Mouse (Mus musculus) cortical plate, adult 2 months (tissue): ENCODE measurements at regions not wholly inside any gene's neighbourhood (a gene's known extent, or its start where the extent isn't known, plus 50 kb on each side); places are given as distances from the start of the nearest gene placed in this dataset.

Experiments used
- CTCF ChIP-seq: fragments of 200-500 bp; IDR thresholded peaks from 2 replicates; pipeline ENCODE4 v1.5.1; 2011; ENCODE audit warnings: mild to moderate bottlenecking, control low read depth, low read length; ENCODE audit not compliant: insufficient read depth; ENCODE audit errors: extremely low read depth
- POLR2A ChIP-seq: fragments of 200-500 bp; IDR thresholded peaks from 2 replicates; pipeline ENCODE4 v1.6.1; 2011; ENCODE audit warnings: mild to moderate bottlenecking, low read length, control low read depth; ENCODE audit not compliant: insufficient read depth; ENCODE audit errors: extremely low read depth

DNA sequence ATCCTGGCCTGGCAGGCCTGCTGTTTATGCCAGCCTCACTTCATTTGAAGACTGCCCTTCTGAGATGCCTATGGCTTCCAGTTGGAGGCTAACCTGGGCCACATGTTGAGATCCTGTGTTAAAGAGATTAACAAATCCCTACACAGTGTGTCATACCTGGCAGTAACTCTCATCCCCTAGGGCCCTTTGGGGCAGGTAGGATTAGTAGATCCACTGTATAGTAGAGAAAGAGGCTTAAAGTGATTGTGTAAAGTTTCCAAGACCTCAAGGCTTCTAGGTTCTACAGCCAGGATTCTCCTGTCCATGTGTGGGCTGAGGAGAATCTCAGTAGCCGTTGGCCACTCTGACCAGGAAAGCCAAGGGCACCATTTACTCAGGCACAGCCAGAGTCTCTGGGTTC lies 231.4 kb downstream of the Foxo1 start:
- TF ChIP-seq CTCF: no peak
- TF ChIP-seq POLR2A: no peak
